Mouse (Mus musculus): ENCODE results near the gene Rsph6a. TPM values are rescaled to one million over a fixed set of nuclear protein-coding genes. Genes with fewer than 3 reads are reported as not detected.

Rsph6a gene
- polyA plus RNA-seq, 1 experiment, result 0.10 TPM

GRCm38 (mm10) chr7:19083701-19084100 is 29.2 kb downstream of the Rsph6a start, which contains the start of gene Dmpk:
Gene Dmpk (plus strand): TSS chr7:19083849.
- no peak for DNase-seq
- no peaks in the 10 kb centered on the region; the same call in 1 of the 2 replicates for H3K4me1 ChIP-seq (ENCODE audit: control insufficient read depth, insufficient read depth, low read length)
- no peaks in the 10 kb centered on the region for H3K27me3 ChIP-seq (ENCODE audit: control insufficient read depth, insufficient read depth, low read length)
- whole genome bisulfite sequencing, result 46% methylated on average over 10 of the region's 10 CpGs
- TF ChIP-seq CTCF (IDR thresholded peaks at IDR 0.05; ENCODE audit: borderline replicate concordance, insufficient read depth, low read depth, low read length), result no peak
- TF ChIP-seq POLR2A (IDR thresholded peaks at IDR 0.05; ENCODE audit: borderline replicate concordance, insufficient read depth, low read length), result no peak
- no peak within 1 kb of the TSS for H3K4me3 ChIP-seq (replicated peaks; ENCODE audit: insufficient read depth, low read depth, low read length)
- no peak within 1 kb of the TSS for H3K27ac ChIP-seq (ENCODE audit: insufficient read depth, low read length)

- 63% methylated on average over 6 of the region's 6 CpGs for WGBS
- Histone ChIP-seq H3K4me3 (replicated peaks; ENCODE audit: insufficient read depth, low read depth, low read length) (no peak overlapping the region), H3K27ac (ENCODE audit: insufficient read depth, low read length) (no peak overlapping the region), H3K27me3 (ENCODE audit: control insufficient read depth, insufficient read depth, low read length) (no peaks in the 10 kb centered on the region), H3K4me1 (ENCODE audit: control insufficient read depth, insufficient read depth, low read length) (no peaks in the 10 kb centered on the region; the same call in 1 of the 2 replicates)
- TF ChIP-seq CTCF (IDR thresholded peaks at IDR 0.05; ENCODE audit: borderline replicate concordance, insufficient read depth, low read depth, low read length) (no peak), POLR2A (IDR thresholded peaks at IDR 0.05; ENCODE audit: borderline replicate concordance, insufficient read depth, low read length) (no peak)
- no peak for DNase-seq
Measured at GRCm38 (mm10) chr7:19084277-19084771, 29.8 kb downstream of the Rsph6a start.

- TF ChIP-seq POLR2A (IDR thresholded peaks at IDR 0.05; ENCODE audit: borderline replicate concordance, insufficient read depth, low read length) (no peak), CTCF (IDR thresholded peaks at IDR 0.05; ENCODE audit: borderline replicate concordance, insufficient read depth, low read depth, low read length) (no peak)
- H3K4me3 ChIP-seq (replicated peaks; ENCODE audit: insufficient read depth, low read depth, low read length), result no peak overlapping the region
- no peaks in the 10 kb centered on the region; the same call in 1 of the 2 replicates for H3K4me1 ChIP-seq (ENCODE audit: control insufficient read depth, insufficient read depth, low read length)
- H3K27ac ChIP-seq (ENCODE audit: insufficient read depth, low read length), result no peak overlapping the region
- no peak for DNase-seq
- WGBS, result 36% methylated on average over 9 of the region's 9 CpGs
- no peaks in the 10 kb centered on the region for H3K27me3 ChIP-seq (ENCODE audit: control insufficient read depth, insufficient read depth, low read length)
Measured at GRCm38 (mm10) chr7:19084921-19085473, 30.5 kb downstream of the Rsph6a start.

GRCm38 (mm10) chr7:19085495-19085894 is 31.0 kb downstream of the Rsph6a start:
- no peak overlapping the region for H3K4me3 ChIP-seq (replicated peaks; ENCODE audit: insufficient read depth, low read depth, low read length)
- TF ChIP-seq POLR2A (IDR thresholded peaks at IDR 0.05; ENCODE audit: borderline replicate concordance, insufficient read depth, low read length) (no peak), CTCF (IDR thresholded peaks at IDR 0.05; ENCODE audit: borderline replicate concordance, insufficient read depth, low read depth, low read length) (no peak)
- no peak overlapping the region for H3K27ac ChIP-seq (ENCODE audit: insufficient read depth, low read length)
- 25% methylated on average over 6 of the region's 6 CpGs for WGBS
- no peaks in the 10 kb centered on the region for H3K27me3 ChIP-seq (ENCODE audit: control insufficient read depth, insufficient read depth, low read length)
- H3K4me1 ChIP-seq (ENCODE audit: control insufficient read depth, insufficient read depth, low read length), result no peaks in the 10 kb centered on the region
- no peak for DNase-seq

DNA sequence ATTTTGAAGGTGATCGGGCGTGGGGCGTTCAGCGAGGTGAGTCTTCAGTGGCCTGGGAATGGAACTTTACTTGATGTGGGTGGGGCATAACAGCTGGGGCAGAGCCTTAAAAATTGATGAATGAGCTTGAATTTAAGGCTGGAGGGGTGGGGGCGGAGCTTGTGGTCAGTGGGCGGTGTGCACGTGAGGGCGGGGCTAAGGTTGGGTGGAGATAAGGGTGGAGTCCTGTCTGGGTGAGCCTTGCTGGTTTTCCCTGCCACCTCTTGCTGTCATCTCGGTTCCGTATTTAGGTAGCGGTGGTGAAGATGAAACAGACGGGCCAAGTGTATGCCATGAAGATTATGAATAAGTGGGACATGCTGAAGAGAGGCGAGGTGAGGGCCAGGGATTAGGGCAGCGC is 31.6 kb downstream of the Rsph6a start:
- WGBS, result 29% methylated on average over 14 of the region's 14 CpGs
- DNase-seq, result no peak
- Histone ChIP-seq H3K4me1 (ENCODE audit: control insufficient read depth, insufficient read depth, low read length) (no peaks in the 10 kb centered on the region), H3K27me3 (ENCODE audit: control insufficient read depth, insufficient read depth, low read length) (no peaks in the 10 kb centered on the region), H3K27ac (ENCODE audit: insufficient read depth, low read length) (no peak overlapping the region), H3K4me3 (replicated peaks; ENCODE audit: insufficient read depth, low read depth, low read length) (no peak overlapping the region)
- no peak for TF ChIP-seq POLR2A (IDR thresholded peaks at IDR 0.05; ENCODE audit: borderline replicate concordance, insufficient read depth, low read length)
- no peak for TF ChIP-seq CTCF (IDR thresholded peaks at IDR 0.05; ENCODE audit: borderline replicate concordance, insufficient read depth, low read depth, low read length)

DNA sequence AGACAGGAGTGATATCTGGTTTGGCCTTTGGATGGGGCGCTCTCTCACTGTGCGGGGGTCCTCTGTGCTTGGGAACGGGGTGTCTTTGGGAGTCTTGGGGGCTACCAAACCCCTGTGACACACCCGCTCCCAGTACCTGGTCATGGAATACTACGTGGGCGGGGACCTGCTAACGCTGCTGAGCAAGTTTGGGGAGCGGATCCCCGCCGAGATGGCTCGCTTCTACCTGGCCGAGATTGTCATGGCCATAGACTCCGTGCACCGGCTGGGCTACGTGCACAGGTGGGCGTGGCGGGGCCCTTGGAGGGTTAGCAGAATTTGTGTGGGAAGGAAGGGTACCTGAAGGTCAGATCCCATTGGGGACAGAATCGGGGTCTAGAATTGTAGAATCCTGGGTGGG is 32.3 kb downstream of the Rsph6a start:
- 78% methylated on average over 18 of the region's 18 CpGs for WGBS

DNA sequence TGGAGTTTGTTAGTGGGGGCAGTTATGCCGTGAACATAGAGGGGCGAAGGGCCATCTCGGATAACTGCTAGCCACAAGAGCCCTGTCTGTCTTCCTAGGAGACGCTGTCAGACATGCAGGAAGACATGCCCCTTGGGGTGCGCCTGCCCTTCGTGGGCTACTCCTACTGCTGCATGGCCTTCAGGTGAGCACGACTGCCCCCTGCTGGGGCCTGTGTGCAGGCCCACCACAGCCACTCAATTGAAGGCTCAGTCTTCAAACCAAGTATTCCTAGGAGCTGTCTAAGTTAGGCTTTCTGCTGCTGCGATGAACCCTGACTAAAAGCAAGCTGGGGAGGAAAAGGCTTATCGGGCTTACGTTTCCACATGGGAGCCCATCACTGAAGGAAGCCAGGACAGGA is 34.3 kb downstream of the Rsph6a start:
- no peak overlapping the region for H3K27ac ChIP-seq (ENCODE audit: insufficient read depth, low read length)
- 34% methylated on average over 10 of the region's 10 CpGs for WGBS
- no peaks in the 10 kb centered on the region for H3K4me1 ChIP-seq (ENCODE audit: control insufficient read depth, insufficient read depth, low read length)
- H3K27me3 ChIP-seq (ENCODE audit: control insufficient read depth, insufficient read depth, low read length), result no peaks in the 10 kb centered on the region
- TF ChIP-seq CTCF (IDR thresholded peaks at IDR 0.05; ENCODE audit: borderline replicate concordance, insufficient read depth, low read depth, low read length), result peak; percentile 71
- no peak for TF ChIP-seq POLR2A (IDR thresholded peaks at IDR 0.05; ENCODE audit: borderline replicate concordance, insufficient read depth, low read length)
- peak; percentile 43 to 52 for DNase-seq
- H3K4me3 ChIP-seq (replicated peaks; ENCODE audit: insufficient read depth, low read depth, low read length), result no peak overlapping the region

More for the DNA sequence above, 32.3 kb downstream of the Rsph6a start:
- TF ChIP-seq POLR2A (IDR thresholded peaks at IDR 0.05; ENCODE audit: borderline replicate concordance, insufficient read depth, low read length) (no peak), CTCF (IDR thresholded peaks at IDR 0.05; ENCODE audit: borderline replicate concordance, insufficient read depth, low read depth, low read length) (no peak)
- Histone ChIP-seq H3K4me3 (replicated peaks; ENCODE audit: insufficient read depth, low read depth, low read length) (no peak overlapping the region), H3K27ac (ENCODE audit: insufficient read depth, low read length) (no peak overlapping the region), H3K27me3 (ENCODE audit: control insufficient read depth, insufficient read depth, low read length) (no peaks in the 10 kb centered on the region), H3K4me1 (ENCODE audit: control insufficient read depth, insufficient read depth, low read length) (no peaks in the 10 kb centered on the region)
- no peak for DNase-seq

DNA sequence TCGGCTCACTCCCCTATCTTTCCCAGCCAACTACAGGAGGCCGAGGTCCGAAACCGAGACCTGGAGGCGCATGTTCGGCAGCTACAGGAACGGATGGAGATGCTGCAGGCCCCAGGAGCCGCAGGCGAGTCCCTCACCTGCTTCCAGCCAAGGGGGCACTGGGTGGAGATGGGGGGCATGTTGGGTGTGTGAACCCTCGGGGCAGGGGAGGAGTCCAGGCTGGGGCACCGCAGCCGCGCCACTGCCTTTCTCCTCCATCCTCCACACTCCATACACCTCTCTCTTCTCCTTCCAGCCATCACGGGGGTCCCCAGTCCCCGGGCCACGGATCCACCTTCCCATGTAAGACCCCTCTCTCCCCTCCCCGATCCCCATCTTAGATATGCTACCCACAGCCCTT is 37.4 kb downstream of the Rsph6a start:
- no peak for DNase-seq
- Histone ChIP-seq H3K27me3 (ENCODE audit: control insufficient read depth, insufficient read depth, low read length) (peaks cover 1% of the 10 kb centered on the region; the same call in 1 of the 2 replicates), H3K4me1 (ENCODE audit: control insufficient read depth, insufficient read depth, low read length) (no peaks in the 10 kb centered on the region), H3K4me3 (replicated peaks; ENCODE audit: insufficient read depth, low read depth, low read length) (no peak overlapping the region), H3K27ac (ENCODE audit: insufficient read depth, low read length) (no peak overlapping the region)
- TF ChIP-seq POLR2A (IDR thresholded peaks at IDR 0.05; ENCODE audit: borderline replicate concordance, insufficient read depth, low read length) (no peak), CTCF (IDR thresholded peaks at IDR 0.05; ENCODE audit: borderline replicate concordance, insufficient read depth, low read depth, low read length) (no peak)
- WGBS, result 68% methylated on average over 17 of the region's 17 CpGs
